Mouse (Mus musculus): ENCODE results near the gene Atp1b3.
"Not testable (repeated sequence)": the region's sequence is repeated elsewhere in the genome, so short reads cannot be mapped to it uniquely, and the experiment has no call there.

The Atp1b3 gene

DNA sequence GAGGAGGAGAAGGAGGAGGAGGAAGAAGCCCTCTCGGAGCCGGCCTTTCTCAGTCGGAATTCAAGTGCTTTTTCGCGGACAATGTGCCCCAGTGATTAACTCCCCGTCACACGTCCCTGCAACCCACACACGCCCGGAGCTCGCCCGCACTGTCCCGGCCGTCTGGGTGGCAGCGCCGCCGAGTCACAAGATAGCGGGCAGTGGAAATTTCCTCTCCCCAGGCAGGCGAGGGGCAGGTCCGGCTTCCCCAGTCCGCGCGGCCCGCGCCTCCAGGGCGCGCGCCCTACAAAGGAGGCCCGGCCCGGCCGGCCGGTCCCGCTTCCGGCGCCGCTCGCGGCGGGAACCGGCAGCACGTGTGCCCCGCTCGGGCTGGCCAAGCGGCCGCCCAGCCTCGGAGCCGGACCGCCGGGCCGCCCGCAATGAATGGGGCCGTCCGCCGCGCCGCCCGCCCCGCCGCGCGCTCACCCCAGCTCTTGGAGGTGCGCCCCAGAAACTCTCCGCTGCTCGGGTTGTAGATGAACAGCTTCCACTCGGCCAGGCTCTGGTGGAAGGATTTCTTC is 581 bp downstream of the Atp1b3 start:
- peak; percentile 49 for DNase-seq (ENCODE audit: low spot score)

DNA sequence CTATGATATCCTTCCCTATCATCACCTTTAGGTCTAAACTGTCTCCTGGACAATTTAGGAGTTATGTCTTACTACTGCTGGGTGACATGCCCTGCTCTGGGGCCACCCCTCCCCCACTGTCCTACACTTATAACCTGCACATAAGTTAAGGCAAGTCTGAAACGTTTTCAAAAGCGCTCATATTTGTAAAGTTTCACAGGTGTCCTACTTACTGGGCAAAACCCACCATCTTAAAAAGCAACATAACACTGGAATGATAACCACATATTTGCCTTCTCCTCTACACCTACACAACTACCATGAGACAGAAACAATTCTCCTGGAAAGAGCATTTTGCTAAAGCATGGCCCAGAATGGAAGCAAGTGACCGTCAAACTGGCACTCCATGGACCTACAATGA is 4.2 kb downstream of the Atp1b3 start:
- no peak for DNase-seq (ENCODE audit: low spot score)

DNA sequence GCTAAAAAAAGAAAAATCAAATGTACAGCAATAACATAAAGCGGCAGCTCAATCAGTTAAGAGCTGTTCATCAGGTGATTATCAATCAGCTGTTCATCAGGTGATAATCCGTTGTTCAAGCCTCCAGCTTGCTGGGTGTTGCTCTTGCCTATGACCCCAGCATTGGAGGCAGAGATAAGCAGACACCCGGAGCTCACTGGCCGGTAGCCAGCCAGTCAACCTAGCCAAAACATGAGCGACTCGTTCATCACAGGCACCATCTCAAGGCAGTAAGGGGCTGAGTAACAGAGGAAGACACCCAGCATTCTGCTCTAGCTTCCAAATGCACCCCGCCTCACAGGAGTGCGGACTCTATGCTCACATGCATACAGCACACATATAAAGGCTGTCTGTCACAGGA is 10.4 kb downstream of the Atp1b3 start:
- DNase-seq (ENCODE audit: low spot score): no peak

DNA sequence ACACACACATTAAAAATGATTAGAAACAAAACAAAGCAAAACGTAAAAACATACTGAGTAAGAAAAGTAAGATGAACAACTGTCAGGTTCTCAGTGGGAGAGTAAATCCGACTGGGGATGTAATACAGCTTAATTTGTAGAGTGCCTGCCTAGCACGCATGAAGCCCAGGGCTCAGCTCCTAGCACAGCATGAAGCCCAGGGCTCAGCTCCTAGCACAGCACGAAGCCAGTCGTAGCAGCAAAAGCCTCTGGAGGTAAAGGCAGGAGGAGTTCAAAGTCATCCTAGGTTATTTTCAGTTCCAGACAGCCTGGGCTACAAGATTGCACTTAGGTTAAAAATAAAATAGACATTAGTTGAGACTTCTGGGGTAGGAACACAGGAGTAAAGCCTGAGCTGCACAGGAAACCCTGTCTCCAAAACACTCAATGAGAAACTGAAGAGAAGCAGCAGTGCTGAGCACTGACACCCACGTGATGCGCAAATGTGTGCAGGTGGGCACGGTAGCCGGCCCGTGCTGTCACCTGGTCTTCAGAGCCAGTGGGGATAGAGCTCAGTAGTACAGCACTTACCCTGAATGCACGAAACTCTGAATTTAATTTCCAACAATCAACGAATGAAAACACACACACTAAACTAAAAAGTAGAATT is 11.0 kb downstream of the Atp1b3 start:
- no peak for DNase-seq (ENCODE audit: low spot score)

DNA sequence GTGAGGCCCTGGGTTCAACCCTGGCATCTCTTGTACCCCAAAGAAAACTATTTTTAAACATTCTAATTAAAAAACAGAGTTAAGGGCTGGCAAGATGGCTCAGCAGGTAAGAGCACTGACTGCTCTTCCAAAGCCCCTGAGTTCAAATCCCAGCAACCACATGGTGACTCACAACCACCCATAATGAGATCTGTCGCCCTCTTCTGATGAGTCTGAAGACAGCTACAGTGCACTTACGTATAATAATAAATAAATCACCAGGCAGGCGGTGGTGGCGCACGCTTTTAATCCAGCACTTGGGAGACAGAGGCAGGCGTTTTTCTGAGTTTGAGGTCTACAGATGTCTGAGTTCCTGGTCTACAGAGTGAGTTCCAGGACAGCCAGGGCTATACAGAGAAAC is 12.5 kb downstream of the Atp1b3 start:
- not testable (repeated sequence) for DNase-seq (ENCODE audit: low spot score)

DNA sequence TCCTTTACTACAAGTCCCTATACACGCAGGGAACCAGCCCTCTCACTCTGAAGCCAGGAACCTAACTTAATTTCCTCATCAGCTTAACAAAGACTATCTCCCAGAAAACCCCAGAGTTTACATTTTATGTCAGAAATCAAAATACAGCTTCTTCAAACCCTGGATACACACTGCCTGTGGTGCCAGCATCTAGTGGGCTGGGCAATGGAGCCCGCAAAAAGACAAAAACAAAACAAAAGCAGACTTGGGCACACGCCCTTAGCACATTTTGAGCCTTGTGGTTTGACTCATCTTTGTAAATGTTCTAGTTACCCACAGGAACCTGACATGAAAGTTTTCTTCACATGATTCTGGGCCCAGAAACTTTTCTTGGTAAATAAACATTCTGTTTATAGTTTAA is 13.8 kb downstream of the Atp1b3 start:
- no peak for DNase-seq (ENCODE audit: low spot score)

DNA sequence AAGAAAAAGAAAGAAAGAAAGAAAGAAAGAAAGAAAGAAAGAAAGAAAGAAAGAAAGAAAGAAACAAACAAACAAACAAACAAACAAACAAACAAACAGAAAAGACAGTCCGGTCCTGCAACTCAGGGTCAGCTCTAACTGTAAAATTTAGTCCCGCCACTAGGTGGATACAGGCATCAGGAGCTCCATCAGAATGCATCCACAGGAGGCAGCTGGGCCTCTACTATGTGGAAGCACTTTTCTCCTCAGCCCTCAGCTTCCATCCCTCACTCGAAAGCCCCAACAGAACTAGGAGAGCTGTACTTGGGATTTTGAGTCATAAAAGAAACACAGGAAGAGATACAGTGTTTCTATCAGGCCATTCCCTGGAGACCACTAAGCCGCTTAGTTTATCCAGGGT is 14.2 kb downstream of the Atp1b3 start:
- peak; percentile 77 for DNase-seq (ENCODE audit: low spot score)

DNA sequence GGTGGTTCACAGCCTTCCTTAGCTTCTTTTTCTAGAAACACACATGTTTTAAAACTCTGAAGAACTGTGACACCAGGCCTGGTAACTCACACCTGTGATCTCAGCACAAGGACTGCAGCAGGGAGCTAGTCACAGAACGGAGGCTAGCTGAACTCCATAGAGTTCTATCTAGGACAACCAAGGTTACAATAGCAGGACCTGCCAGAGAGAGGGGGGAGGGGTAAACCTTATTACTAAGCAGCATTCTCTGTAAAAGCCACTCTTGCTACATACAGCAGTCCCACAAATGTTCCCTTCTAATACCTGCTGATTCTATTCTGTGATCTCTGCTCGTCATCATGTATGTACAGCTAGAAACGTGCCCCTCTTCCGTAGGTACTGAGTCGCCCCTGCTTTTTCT is 15.4 kb downstream of the Atp1b3 start:
- DNase-seq (ENCODE audit: low spot score): no peak

DNA sequence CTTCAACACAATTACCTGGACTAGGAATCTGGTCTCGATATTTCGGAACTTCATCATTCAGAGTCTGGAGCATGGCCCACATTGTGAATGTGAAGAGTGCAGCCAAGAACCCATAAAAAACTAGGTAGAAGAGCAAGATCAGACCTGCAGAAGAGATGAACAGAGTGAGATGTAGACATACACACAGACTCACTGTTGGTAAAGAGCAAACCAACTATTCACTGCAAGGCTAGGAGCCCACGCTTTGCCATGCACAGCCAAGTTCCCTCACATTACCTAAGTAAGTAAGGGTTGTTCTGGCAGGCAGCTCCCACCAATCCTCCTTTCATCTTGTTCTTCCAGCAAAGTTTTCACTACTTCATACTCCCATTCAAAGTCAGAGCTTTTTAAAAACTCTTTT is 18.5 kb downstream of the Atp1b3 start:
- no peak for DNase-seq (ENCODE audit: low spot score)

DNA sequence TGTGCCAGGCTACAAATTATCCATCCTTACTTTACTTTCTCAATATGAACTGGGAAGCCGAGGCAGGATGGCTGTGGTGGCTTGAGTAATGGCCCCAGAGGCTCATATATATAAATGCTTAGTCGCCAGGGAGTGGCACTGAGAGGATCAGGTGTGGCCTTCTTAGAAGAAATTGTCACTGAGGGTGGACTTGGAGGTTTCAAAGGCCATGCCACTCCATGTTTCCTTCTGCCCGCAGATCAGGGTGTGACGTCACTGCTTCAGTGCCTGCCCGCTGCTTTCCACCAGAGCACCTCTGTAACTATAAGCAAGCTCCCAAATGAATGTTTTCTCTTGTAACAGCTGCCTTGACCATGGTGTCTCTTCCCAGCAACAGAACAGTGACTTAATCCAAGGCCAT is 33.1 kb downstream of the Atp1b3 start:
- DNase-seq (ENCODE audit: low spot score): no peak

DNA sequence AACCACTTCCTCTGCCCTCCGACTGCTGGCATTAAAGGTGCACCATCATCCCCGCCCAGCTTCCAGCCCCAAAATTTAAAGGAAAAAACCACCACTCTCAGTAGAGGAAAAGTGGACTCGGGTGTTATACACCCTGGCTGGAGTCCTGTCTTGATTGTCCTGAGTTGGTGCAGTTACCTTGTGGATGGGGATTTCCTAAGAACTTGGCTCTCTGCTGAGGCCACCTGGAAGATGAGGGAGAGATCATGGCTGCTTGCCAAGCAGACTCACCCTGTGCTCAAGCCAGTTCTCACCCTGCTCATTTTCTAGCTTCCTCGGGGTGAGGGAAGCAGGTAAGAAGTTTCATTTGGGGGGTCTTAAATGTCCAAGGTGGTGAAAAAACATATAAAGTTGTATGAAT is 36.0 kb downstream of the Atp1b3 start:
- DNase-seq (ENCODE audit: low spot score): no peak

DNA sequence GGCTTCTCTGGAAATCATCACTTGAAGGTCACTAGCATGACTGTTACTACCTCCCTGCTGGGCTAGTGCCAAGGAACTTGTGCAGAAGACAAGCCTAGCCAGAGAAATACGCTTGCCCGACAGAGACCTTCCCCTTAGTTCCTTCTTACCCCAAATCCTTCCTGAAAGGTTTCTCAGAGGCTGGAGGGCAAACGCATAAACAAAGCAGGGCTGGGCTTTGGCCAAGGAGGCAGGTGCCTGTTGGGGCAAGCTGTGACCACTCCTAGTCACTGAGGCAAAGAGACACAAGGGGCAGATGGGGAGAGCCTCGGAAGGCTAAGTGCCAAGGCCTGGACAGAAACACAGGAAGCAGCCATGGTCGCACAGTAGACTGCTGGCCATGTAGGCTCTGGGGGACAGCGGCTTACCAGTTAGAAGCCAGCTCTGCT is 37.7 kb downstream of the Atp1b3 start:
- no peak for DNase-seq (ENCODE audit: low spot score)

DNA sequence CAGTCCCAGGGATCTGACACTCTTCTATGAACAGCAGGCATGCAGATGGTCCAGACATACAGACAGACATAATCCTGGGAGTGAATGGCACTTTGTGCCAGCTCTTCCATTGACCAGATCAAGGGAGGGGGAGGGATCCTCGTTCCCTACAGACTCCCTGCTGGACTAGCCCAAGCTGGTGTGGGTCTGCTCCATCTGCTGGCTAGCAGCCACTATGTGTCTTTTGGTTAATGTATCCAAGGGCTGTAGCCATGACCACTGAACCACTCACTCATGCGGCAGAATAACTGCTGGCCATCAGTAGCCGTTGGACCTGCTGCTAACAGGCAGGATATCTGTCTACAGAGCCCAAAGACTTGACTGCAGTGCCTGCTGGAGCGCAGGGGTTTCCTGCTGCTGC is 39.7 kb downstream of the Atp1b3 start:
- DNase-seq (ENCODE audit: low spot score): no peak

DNA sequence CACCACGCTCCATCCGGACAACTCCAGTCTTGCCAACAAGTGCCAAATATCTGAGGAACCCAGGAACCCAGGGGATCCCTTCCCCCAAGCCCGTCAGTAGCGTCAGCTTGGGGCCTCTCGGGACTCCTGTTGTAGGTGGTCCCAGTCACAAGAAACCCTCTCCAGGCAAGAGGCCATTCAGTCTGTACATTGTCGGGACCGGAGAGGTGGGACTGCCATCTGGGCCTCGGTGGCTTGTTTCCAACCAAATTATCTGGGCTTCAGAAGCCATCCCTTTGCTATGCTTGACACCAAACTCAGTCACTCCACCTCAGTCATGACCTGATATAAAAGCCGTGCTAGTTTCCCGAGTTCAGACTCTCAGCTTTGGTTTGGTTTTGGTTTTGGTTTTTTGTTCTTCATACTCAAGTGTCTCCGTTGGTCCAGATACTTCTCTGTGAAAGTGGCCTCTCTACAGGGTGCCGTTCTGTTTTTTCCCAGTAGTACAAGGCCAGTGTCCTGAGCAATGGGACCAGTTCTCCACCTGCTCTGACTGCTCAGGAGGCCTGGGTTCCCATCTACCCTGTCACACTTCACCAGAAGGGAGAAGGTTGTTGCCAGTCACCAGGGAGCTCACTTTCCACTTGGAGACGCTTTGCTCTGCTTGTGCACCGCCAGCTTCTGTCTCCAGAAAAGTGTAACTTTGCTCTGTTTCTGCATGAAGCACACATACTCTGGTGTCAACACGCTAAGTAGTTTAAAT is 41.7 kb downstream of the Atp1b3 start:
- DNase-seq (ENCODE audit: low spot score): no peak

DNA sequence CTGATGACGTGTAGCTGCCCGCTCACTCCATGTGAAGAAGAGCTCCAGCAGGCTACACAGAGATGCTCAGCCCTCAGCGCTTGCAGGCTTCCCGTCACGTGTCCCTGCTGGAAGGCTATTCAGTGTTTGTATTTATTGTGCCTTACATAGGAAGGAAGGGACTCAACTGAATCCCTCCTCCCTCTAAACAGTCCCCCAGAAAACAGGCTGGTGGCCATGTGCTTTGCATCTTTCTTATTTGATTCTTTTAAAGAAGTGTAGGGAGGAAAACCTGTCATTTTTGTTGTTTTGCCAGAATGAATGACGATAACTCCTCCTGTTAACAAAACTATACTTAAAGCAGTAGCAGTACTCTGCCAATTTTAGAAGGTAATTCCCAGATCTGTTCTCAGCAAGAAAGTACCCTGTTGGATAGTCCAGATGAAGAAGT is 43.7 kb downstream of the Atp1b3 start:
- no peak for DNase-seq (ENCODE audit: low spot score)

DNA sequence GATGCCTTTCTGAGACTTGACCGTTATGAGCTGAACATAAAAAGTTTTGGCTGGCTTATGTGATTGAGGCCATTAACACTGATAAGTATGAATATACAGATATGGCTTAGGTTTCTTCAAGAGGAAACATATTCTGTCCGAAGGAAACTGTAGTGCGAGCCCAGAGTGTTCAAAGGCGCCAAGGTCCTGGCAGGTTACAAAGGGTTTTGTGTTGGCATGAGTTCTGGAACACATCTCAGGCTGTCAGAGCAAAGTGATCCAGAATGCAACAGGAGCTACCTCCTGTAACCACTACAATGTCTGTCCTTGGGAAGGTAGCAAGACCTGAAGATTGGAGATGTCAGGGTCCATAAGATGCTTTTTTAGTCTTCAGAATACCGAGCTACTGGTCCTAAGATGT is 44.9 kb downstream of the Atp1b3 start:
- DNase-seq (ENCODE audit: low spot score): no peak

DNA sequence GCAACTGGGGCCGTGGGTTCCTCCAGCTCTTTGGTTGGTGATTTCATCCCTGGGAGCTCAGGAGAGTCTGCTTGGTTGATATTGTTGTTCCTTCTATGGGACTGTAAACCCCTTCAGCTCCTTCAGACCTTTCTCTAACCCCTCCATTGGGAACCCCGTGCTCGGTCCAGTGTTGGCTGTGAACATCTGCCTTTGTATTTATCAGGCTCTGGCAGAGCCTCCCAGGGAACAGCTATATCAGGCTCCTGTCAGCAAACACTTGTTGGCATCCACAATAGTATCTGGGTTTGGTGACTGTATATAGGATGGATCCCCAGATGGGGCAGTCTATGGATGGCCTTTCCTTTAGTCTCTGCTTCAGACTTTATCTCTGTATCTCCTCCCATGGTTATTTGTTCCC is 52.2 kb downstream of the Atp1b3 start:
- no peak for DNase-seq (ENCODE audit: low spot score)

DNA sequence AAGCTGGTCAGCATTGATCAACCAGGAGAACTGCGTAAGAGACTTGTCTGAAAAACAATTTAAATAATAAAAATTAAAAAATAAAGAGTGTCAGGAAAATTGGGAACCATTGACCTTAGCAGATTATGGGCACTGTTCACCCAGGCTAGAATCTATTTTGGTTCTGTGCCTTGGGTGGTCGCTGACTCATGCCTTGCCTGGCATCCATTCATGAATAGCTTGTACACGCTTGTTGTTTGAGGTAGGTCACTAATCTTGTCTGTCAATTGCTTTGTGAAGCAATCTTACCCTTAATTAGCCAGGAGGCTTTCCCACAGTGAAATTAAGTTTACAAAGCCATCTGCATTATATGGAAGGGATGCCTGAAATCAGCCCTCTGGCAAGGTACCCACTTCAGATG is 55.4 kb downstream of the Atp1b3 start:
- no peak for DNase-seq (ENCODE audit: low spot score)

DNA sequence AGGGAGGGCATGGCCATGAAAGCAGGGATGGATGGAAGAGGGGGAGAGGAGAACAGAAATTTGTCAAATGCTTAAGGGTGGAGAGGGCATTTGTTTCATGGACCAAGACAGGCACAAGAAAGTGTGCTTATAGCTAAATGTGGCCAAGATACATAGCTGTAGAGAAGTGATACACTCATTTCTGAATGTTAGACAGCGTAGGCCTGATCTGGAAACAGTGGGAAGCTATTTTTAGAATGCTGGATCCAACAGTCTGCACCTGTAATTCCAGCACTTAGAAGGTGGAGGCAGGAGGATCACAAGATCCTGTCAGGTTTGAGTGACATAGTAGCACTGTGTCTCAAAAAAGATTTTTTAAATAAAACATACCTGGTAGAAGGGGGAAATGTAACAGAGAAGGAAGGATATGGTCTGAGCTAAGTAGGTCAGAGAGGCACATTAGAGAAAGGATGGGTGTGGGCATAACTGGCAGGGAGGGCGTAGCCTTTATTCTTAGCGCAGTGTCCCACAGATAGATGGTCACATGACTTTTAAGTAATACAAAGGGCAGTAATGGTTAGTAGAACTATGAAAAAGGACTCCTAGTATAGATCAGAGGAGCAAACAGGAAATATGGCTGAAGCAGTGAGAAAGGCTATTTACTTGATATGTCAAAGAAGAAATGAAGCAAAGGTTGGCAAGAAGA is 64.8 kb downstream of the Atp1b3 start:
- DNase-seq (ENCODE audit: low spot score): no peak

DNA sequence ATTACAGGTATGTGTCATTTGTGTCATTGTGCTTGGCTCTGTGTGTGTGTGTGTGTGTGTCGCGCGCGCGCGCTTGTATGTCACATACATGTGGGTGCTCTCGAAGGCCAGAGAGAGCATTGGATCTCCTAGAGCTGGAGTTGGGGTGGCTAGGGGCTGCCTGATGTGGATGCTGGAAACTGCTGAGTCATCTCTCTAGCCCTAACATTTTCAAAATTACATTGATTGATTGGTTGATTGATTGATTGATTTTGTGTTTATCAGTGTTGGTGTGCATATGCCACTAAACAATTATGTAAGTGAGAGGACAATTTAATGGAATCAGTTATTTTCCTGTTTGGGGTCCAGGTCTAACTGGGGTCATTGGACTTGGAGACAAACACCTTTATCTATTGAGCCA is 72.1 kb downstream of the Atp1b3 start:
- DNase-seq (ENCODE audit: low spot score): no peak

DNA sequence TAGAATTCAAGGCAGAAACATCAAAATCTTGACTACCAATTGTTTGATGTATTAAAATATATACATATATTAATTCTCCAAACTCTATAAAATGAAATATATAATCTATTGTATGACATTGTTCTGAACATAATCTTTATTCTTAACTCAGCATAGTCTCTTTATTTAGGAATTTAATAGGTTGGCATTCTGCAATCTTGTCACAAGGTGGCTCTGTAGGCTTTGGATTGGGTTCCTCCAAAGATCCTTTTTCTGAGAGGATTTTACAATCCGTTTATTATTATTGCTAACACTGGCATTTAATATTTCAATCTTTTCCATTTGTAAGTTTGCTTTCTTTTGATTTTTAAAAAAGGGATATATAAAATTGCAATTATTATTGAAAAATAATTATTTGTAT is 79.3 kb downstream of the Atp1b3 start:
- DNase-seq (ENCODE audit: low spot score): no peak
